Mouse (Mus musculus): ENCODE results near the gene Lmntd2. TPM values are rescaled to one million over a fixed set of nuclear protein-coding genes. Genes with fewer than 3 reads are reported as not detected.
"Not testable (repeated sequence)": the region's sequence is repeated elsewhere in the genome, so short reads cannot be mapped to it uniquely, and the experiment has no call there.

Lmntd2 gene
- 0.10 TPM for polyA plus RNA-seq (2012; fragmentation: generic; extraction: Trizol)

- peaks cover 6% of the 10 kb centered on the region for H3K79me2 ChIP-seq (ENCODE audit: control insufficient read depth, insufficient read depth)
- no peaks in the 10 kb centered on the region for H3K36me3 ChIP-seq (ENCODE audit: control insufficient read depth, insufficient read depth)
- peaks cover 49% of the 10 kb centered on the region for H3K27me3 ChIP-seq (ENCODE audit: control insufficient read depth, insufficient read depth, insufficient read length)
- H3ac ChIP-seq (ENCODE audit: control insufficient read depth, insufficient read length): no peak within 1 kb of the TSS
- H3K4me2 ChIP-seq (ENCODE audit: low read depth): peak within 1 kb of the TSS; percentile 85
- TF ChIP-seq POLR2A (IDR thresholded peaks at IDR 0.05; ENCODE audit: insufficient read length, low read depth) (no peak), TCF12 (IDR thresholded peaks at IDR 0.05; ENCODE audit: insufficient read depth, poor library complexity, severe bottlenecking) (no peak), MAX (IDR thresholded peaks at IDR 0.05; ENCODE audit: low read depth) (no peak), SRF (IDR thresholded peaks at IDR 0.05; ENCODE audit: control insufficient read depth, insufficient read length, low read depth) (no peak), TCF3 (IDR thresholded peaks at IDR 0.05; ENCODE audit: insufficient read length, low read depth) (no peak), USF1 (IDR thresholded peaks at IDR 0.05; ENCODE audit: low read depth) (no peak), MYOG (IDR thresholded peaks at IDR 0.05; ENCODE audit: control insufficient read depth in 1 of 3, insufficient read depth in 1 of 3, insufficient read length in 2 of 3, low read depth in 2 of 3) (no peak), CEBPB (IDR thresholded peaks at IDR 0.05; ENCODE audit: insufficient read depth, poor library complexity, severe bottlenecking) (no peak), REST (IDR thresholded peaks at IDR 0.05; ENCODE audit: insufficient read depth, insufficient read length) (no peak), POLR2AphosphoS2 (IDR thresholded peaks at IDR 0.05; ENCODE audit: insufficient read length, low read depth) (no peak), E2F4 (IDR thresholded peaks at IDR 0.05; ENCODE audit: insufficient read depth) (no peak), MYOD1 (IDR thresholded peaks at IDR 0.05; ENCODE audit: control insufficient read depth in 1 of 3, insufficient read length in 2 of 3, low read depth in 2 of 3) (no peak)
- H3K4me3 ChIP-seq: peak within 1 kb of the TSS; percentile 39
Observed at GRCm38 (mm10) chr7:141213605-141214235, at the start of gene Lmntd2. TSS of gene Lmntd2 (minus strand) at chr7:141214080.

GRCm38 (mm10) chr7:141263640-141264039 lies 49.8 kb upstream of the Lmntd2 start:
- Histone ChIP-seq H3K4me2 (ENCODE audit: low read depth) (no peak overlapping the region), H3K4me3 (no peak overlapping the region), H3K27me3 (ENCODE audit: control insufficient read depth, insufficient read depth, insufficient read length) (no peaks in the 10 kb centered on the region), H3K36me3 (ENCODE audit: control insufficient read depth, insufficient read depth) (peaks cover 20% of the 10 kb centered on the region), H3ac (ENCODE audit: control insufficient read depth, insufficient read length) (no peak overlapping the region), H3K79me2 (ENCODE audit: control insufficient read depth, insufficient read depth) (no peaks in the 10 kb centered on the region)
- TF ChIP-seq REST (IDR thresholded peaks at IDR 0.05; ENCODE audit: insufficient read depth, insufficient read length) (no peak), E2F4 (IDR thresholded peaks at IDR 0.05; ENCODE audit: insufficient read depth) (no peak), TCF12 (IDR thresholded peaks at IDR 0.05; ENCODE audit: insufficient read depth, poor library complexity, severe bottlenecking) (no peak), MYOG (IDR thresholded peaks at IDR 0.05; ENCODE audit: control insufficient read depth in 1 of 3, insufficient read depth in 1 of 3, insufficient read length in 2 of 3, low read depth in 2 of 3) (no peak), POLR2A (IDR thresholded peaks at IDR 0.05; ENCODE audit: insufficient read length, low read depth) (no peak), POLR2AphosphoS2 (IDR thresholded peaks at IDR 0.05; ENCODE audit: insufficient read length, low read depth) (no peak), SRF (IDR thresholded peaks at IDR 0.05; ENCODE audit: control insufficient read depth, insufficient read length, low read depth) (no peak), CEBPB (IDR thresholded peaks at IDR 0.05; ENCODE audit: insufficient read depth, poor library complexity, severe bottlenecking) (no peak), TCF3 (IDR thresholded peaks at IDR 0.05; ENCODE audit: insufficient read length, low read depth) (no peak), MAX (IDR thresholded peaks at IDR 0.05; ENCODE audit: low read depth) (no peak), MYOD1 (IDR thresholded peaks at IDR 0.05; ENCODE audit: control insufficient read depth in 1 of 3, insufficient read length in 2 of 3, low read depth in 2 of 3) (no peak), USF1 (IDR thresholded peaks at IDR 0.05; ENCODE audit: low read depth) (no peak)

- Histone ChIP-seq H3ac (ENCODE audit: control insufficient read depth, insufficient read length) (no peak overlapping the region), H3K36me3 (ENCODE audit: control insufficient read depth, insufficient read depth) (peaks cover 40% of the 10 kb centered on the region), H3K27me3 (ENCODE audit: control insufficient read depth, insufficient read depth, insufficient read length) (no peaks in the 10 kb centered on the region), H3K4me2 (ENCODE audit: low read depth) (no peak overlapping the region), H3K79me2 (ENCODE audit: control insufficient read depth, insufficient read depth) (no peaks in the 10 kb centered on the region), H3K4me3 (no peak overlapping the region)
- TF ChIP-seq POLR2A (IDR thresholded peaks at IDR 0.05; ENCODE audit: insufficient read length, low read depth) (no peak), REST (IDR thresholded peaks at IDR 0.05; ENCODE audit: insufficient read depth, insufficient read length) (no peak), MYOG (IDR thresholded peaks at IDR 0.05; ENCODE audit: control insufficient read depth in 1 of 3, insufficient read depth in 1 of 3, insufficient read length in 2 of 3, low read depth in 2 of 3) (no peak), TCF12 (IDR thresholded peaks at IDR 0.05; ENCODE audit: insufficient read depth, poor library complexity, severe bottlenecking) (no peak), CEBPB (IDR thresholded peaks at IDR 0.05; ENCODE audit: insufficient read depth, poor library complexity, severe bottlenecking) (no peak), SRF (IDR thresholded peaks at IDR 0.05; ENCODE audit: control insufficient read depth, insufficient read length, low read depth) (no peak), POLR2AphosphoS2 (IDR thresholded peaks at IDR 0.05; ENCODE audit: insufficient read length, low read depth) (no peak), E2F4 (IDR thresholded peaks at IDR 0.05; ENCODE audit: insufficient read depth) (no peak)
Observed at GRCm38 (mm10) chr7:141261480-141261879, 47.6 kb upstream of the Lmntd2 start.

GRCm38 (mm10) chr7:141256159-141256558 lies 42.3 kb upstream of the Lmntd2 start:
- Histone ChIP-seq H3K4me3 (no peak overlapping the region), H3K79me2 (ENCODE audit: control insufficient read depth, insufficient read depth) (no peaks in the 10 kb centered on the region), H3K27me3 (ENCODE audit: control insufficient read depth, insufficient read depth, insufficient read length) (no peaks in the 10 kb centered on the region), H3K4me2 (ENCODE audit: low read depth) (no peak overlapping the region), H3K36me3 (ENCODE audit: control insufficient read depth, insufficient read depth) (peaks cover 52% of the 10 kb centered on the region), H3ac (ENCODE audit: control insufficient read depth, insufficient read length) (no peak overlapping the region)
- TF ChIP-seq SRF (IDR thresholded peaks at IDR 0.05; ENCODE audit: control insufficient read depth, insufficient read length, low read depth) (no peak), POLR2AphosphoS2 (IDR thresholded peaks at IDR 0.05; ENCODE audit: insufficient read length, low read depth) (no peak)

GRCm38 (mm10) chr7:141250486-141250885 lies 36.6 kb upstream of the Lmntd2 start:
- H3K4me2 ChIP-seq (ENCODE audit: low read depth); H3K27me3 ChIP-seq (ENCODE audit: control insufficient read depth, insufficient read depth, insufficient read length); H3K79me2 ChIP-seq (ENCODE audit: control insufficient read depth, insufficient read depth); H3ac ChIP-seq (ENCODE audit: control insufficient read depth, insufficient read length); H3K4me3 ChIP-seq: not testable (repeated sequence)
- H3K36me3 ChIP-seq (ENCODE audit: control insufficient read depth, insufficient read depth): peaks cover 50% of the 10 kb centered on the region
